Mouse (Mus musculus): ENCODE data around the gene Sost.

DNA sequence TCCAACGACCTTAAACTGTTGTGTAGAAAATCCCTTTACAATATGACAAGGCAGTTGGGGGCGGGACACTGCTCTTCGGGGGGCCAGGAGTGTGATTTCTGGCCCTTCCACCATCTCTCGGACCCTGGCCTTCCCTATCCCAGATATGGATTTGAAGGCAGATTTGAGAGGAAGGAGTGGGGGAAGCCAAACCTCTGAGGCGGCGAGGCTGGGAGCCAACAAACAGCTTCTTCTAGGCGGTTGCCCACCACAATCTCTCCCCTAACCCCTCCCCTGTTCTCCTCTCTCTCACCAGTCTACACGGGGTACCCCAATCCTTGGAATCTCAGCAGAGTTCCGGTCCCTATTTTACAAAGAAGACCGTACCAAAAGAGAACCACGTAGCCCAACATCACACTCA, 3.8 kb downstream of the Sost start:
- no peak for TF ChIP-seq CTCF (IDR thresholded peaks at IDR 0.05; ENCODE audit: low read depth)
- TF ChIP-seq EP300 (optimal IDR thresholded peaks at IDR 0.05), result no peak

Data from stomach, postnatal 0 days (tissue).